Mouse (Mus musculus) embryo, embryonic 10.5 days (tissue): ENCODE results near the gene Acad11.

Experiments
- DNase-seq: peaks from one replicate; pipeline ENCODE4 v3.0.0-alpha.2; 2015; ENCODE audit warnings: low spot score

Acad11 gene

DNA sequence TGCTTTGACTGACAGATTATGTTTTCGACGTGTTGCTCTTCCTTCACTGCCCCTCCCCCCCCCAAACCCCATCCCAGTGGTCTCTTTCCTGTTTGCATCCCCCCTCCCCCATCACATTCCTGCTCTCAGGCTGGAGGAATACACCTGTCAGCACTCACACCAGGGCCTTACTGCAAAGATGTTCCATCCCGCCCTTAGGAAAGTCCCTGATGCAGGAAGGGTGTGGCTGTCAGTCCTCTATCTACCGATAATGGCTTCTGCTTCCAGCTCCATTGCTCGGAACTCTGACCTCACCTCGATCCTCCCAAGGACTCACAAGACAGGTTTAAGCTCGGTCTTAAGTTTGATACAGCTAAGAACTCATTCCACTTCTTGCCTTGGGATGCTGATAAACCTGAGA lies 83.5 kb downstream of the Acad11 start:
- DNase-seq, result no peak

DNA sequence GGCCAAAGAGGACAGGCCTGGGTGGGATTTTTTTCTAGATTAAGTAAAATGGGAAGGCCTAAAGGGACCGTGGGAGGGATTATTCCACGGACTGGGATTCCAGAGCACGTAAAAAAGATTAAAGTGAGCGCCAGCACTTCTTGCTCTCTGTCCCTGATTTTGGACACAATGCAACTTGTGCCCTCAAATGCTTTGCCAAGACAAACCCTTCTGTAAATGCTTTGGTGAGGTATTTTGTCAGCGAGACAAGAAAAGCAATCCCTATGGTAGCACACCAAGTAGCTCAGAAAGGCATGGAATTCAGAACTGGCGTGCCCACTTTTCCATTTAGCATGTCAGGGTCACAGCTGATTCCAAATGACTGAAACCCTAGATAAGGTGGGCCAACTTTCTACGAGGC lies 85.8 kb downstream of the Acad11 start:
- no peak for DNase-seq

DNA sequence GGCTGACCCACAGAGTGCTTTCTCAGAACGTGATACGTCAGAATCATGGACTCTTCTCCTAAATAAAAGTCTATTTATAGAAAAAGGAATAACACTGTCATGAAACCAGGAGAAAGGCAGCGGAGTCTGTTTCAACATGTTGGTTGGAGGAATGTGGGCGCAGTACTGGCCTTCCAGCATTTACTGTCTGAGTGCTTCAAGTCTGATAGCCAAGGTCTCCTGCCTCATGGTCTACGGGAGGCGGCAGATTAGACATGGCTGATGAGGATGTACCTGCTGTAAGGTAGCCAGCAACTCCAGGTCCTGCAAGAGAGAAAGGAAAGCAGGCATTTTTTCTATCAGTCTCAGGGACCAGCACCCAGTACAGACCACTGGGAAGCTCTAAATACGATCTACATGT lies 88.9 kb downstream of the Acad11 start:
- no peak for DNase-seq

DNA sequence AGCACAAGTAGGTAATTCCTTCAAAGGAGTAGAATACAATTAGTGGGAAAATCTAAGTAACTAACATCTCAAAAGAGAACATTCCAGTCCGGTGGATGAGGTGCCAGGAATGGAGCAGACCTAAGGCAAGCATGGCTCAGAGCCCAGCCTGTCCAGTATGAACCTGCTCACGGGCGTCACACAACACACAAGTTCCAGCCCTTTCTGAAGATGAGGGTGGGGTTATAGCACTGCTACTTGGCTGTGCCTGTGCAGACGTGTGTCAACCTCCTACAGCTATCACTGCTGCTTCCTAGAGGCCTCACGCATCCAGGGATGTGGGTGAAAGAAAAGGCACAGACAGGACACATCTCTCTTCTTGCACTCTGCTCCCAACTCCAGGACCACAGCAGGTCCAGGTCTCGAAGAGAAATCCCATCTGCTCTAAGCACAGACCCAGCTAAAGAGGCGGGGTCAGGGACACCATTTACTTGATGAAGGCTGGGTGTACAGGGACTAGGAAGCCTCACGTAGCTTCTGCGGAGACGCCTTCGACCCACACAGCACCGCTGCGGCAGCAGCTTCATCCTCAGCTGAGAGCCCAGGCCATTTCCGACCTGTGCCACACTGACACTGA lies 92.0 kb downstream of the Acad11 start:
- no peak for DNase-seq

DNA sequence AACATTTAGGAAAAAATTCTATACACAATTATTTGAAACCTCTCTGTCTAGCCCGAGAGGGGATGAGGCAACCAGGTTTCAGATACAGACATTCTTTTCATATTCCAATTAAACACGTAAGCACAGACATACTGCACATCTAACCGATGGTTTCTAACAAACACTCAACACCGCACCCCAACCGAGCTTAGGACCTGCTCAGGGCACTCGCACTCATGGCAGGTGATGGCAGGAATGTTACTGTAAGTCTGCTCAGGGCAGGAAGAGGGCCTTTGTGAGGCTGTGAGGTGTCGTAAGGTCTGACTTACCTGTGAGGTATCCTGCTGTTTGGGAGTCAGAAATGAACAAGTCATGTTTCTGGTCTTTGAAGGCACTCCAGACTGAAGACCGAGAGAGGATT lies 93.3 kb downstream of the Acad11 start:
- DNase-seq, result no peak

DNA sequence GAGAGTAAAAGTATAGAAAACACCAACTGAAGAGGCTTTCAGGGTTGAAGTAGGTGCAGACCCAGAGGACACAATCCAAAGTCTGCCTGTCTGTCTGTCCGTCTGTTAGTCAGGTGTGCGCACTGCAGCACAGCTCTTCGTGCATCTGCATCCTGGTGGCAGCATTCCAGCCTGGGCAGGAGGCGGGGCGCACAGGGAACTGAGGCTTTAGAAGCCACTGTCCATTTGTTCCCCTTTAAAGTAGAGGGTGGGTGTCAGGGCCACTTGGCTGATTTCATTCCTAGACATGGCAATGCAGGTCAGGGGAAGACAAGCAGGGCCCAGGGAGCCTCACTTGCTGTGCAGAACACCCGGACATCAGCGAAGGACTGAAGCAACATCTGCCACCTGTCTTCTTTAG lies 94.1 kb downstream of the Acad11 start:
- no peak for DNase-seq

DNA sequence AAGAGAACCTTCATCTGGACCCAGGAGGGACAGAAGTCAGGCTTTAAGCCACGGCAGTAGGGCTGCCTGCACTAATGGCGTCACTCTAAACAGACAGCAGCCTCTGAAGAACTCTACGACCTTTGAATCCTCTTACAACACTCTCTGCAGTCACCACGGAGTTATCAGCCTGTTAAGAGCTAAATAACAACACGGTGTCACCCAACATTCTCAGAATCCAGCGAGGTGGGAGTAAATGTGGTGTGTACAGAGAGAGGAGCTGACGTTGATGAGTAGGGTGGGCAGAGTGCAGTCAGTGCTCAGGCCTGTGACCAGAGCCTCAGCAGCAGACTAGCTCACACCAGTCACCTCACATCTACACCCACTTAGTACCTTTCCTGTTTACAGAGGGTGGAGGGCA lies 97.9 kb downstream of the Acad11 start:
- DNase-seq, result no peak

DNA sequence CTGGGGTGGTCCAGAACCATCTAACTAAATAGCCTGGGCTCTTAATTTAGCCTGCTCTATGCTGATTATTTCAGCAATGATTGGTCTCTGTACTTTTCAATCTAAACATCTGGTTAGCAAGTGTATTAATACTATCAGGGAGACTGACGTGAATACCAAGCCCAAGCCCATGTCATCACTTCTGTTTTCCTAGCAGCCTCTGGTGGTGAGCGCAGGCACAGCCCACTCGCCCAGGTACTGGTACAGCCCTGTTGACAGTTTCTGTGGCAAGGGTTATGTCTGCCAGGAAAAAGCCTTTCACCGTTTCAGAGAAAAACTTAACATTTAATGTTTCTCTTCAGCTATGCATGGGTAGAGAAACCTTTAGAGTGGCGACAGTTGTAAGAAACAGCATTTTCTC lies 101.0 kb downstream of the Acad11 start:
- DNase-seq, result no peak

DNA sequence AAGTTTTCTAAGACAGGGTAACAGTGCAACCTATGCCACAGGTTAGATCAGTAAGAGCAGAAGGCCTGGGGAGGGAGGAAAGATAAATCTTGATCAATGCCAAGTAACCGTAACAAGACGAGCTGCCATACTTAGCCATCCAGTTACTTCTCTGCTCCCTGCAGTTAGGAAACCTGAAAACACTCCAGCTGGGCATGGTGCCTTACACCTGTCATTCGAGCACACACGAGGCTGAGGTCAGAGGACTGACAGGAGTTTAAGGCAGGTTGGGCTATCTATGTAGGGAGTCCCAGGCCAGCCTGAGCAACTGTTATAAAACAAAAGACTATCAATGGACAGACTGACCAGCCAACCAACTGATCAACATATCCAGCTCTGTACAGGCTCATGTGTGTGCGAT lies 102.7 kb downstream of the Acad11 start:
- DNase-seq, result no peak

DNA sequence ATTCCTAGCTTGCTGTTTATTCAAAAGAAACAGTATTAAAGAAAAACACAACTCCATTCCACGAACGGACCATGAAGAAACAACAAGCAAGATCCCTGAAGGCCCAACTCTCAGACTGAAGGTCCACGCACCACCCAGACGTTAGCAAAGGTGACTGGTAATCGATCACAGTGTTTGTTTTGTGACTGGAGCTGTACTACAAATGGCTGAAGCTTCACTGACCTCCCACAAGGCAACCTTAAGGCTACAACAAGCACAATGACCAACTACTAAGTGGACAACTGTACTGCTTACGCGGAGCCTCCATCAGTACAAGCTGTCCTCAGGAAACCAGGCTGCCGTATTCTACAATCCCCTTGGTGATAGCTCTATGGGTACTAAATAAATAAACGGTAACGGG lies 106.8 kb downstream of the Acad11 start:
- DNase-seq, result no peak

DNA sequence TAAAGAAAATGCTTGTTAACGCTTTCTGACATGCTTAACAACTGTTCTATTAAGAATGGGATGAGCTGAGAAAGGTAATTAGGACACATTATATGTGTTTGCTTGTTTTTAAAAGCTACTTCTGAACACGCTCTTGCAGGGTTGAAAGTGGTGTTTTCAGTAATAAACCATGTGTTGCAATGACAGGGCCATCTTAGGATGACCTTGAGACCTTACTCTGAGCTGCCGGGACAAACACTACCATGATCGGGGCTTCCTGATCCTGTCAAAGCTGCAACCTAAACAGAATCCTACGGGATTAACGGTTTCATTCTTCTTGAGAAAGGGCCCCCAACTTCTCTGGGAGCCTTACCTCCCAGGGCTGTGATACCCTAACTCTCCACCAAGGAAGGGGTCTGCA lies 108.5 kb downstream of the Acad11 start:
- no peak for DNase-seq

DNA sequence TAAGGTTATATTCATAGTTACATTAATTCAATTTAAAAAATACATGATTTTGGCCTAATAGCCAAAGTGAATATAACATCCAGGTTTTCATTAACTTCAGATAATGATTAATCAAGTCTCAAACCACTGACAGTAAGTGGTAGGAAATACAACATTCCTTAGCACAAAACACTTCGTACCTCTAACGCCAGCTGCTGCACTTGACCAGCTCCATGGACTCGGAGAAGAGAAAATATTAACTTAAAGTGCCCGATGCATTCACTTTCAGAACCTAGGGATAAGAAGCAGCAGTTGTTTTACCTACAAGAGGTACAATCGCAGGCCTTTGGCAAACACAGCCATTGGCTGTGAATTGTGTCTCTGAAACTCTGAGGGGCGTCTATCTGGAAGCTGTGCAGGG lies 109.2 kb downstream of the Acad11 start:
- DNase-seq, result no peak
